Mouse (Mus musculus) urinary bladder, postnatal 25 days (tissue): Measurements from ENCODE around the gene Ppfia3.
A peak's percentile ranks its signal among the peaks of the same experiment; 100 is the strongest.
"Not testable (repeated sequence)": the region's sequence is repeated elsewhere in the genome, so short reads cannot be mapped to it uniquely, and the experiment has no call there.

Source experiments
- DNase-seq: peaks from one replicate; pipeline ENCODE4 v3.0.0; 2022; ENCODE audit warnings: low spot score

The Ppfia3 gene

GRCm38 (mm10) chr7:45366652-45367019, at the start of gene Ppfia3:
TSS of gene Ppfia3 (minus strand) at chr7:45367019.
- DNase-seq = no peak

DNA sequence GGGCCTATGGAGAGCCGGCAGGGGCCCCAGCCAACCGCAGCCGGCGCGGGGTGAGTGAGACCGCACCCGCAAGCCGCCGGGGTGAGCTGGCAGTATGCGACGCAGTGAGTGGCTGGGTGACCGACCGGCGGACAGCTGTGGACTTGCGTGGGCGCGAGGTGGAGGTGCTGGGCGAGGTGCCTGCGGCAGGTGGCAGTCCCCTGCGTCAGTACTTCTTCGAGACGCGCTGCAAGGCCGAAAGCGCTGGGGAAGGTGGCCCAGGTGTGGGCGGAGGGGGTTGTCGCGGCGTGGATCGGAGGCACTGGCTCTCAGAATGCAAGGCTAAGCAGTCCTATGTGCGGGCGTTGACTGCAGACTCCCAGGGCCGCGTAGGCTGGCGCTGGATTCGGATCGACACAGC, 48.8 kb upstream of the Ppfia3 start:
- DNase-seq = no peak

GRCm38 (mm10) chr7:45414740-45415224, 48.0 kb upstream of the Ppfia3 start:
- DNase-seq = no peak

DNA sequence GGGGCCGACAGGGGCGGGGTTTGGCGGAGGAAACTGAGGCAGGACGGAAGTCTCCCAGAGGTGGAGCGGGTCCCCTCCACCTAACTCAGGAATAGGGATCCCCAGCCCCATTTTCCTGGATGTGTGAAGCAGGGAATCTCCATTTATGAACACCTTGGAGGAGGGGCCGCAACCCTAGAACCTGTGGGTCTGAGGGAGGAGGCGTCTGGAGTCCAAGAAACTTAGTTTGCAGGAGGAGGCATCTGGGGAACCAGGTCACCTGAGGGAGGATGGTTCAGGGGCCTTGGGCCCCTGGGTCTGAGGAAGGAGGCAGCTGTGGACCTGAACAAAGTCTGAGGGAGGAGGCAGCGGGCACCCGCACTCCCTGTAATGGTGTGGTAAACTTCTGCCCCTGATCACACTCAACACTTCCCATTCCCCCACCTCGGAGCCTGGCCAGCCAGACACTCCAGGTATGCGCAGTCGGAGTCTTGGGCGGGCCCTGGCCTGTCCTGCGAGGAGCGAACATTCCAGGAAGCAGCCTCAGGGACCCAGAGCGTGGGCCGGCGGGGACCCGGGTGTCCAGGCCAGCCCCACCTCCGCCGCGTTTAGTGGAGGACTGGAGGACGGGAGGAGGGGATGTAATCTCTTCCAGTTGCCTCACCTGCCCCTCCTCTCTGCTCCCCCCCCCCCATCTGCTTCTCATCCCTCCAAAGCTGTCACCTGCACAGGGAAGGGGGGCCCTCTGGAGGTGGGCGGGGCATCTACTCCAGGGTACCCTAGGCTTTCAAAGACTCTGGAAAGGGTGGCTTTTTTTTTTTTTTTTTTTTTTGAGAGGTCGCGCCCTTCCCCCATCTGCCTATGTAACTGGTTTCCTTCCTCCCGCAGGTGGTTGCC, 47.3 kb upstream of the Ppfia3 start:
- DNase-seq = peak; percentile 57

GRCm38 (mm10) chr7:45413113-45413863, 46.5 kb upstream of the Ppfia3 start, which contains the start of gene Ntf5:
TSS of gene Ntf5 (plus strand) at chr7:45413695.
- DNase-seq = peak; percentile 46

DNA sequence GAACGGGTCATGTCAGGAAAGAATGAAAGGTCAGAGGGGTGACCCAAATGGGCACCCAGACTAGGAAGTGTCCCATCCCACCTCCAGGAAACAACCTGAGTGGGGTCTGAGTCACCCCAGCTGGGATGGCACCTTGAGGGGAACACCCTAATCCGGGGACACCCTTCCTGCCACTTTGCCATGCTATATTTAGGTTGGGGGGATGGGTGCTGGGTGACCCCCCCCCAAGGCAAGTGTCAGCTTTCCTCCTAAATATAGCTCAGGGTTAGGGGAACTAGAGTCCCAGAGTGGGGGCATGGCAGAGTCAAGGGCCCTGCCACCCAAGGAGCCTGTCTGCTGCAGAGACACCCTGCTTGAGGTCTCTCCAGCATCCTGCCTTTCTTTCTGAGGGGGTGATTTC, 45.6 kb upstream of the Ppfia3 start:
- no peak for DNase-seq

DNA sequence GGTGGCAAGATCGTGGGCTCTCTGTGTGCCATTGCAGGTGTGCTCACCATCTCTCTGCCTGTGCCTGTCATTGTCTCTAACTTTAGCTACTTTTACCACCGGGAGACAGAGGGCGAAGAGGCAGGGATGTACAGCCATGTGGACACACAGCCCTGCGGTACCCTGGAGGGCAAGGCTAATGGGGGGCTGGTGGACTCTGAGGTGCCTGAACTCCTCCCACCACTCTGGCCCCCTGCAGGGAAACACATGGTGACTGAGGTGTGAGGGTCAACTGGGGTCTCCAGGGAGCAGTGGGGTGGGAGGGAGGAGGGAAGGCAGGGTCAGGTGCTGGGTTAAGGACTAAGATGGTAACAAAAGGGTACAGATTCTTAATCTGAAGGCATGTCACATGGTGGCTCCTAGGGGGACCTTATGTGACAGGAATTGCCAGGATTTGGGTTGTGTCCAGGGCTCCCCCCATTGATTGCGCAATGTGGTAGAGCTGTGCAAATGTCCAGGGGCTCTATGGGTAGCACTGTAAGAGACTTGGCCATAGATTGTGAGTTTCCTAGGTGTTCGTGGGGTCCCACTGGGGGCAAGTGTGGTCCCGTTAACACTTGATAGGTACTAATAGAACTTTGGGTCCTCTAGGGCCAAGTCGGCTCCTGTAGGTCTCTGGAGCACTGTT, 42.8 kb upstream of the Ppfia3 start:
- no peak for DNase-seq

GRCm38 (mm10) chr7:45408949-45409348, 42.1 kb upstream of the Ppfia3 start:
- DNase-seq = no peak

GRCm38 (mm10) chr7:45408351-45408750, 41.5 kb upstream of the Ppfia3 start:
- no peak for DNase-seq

DNA sequence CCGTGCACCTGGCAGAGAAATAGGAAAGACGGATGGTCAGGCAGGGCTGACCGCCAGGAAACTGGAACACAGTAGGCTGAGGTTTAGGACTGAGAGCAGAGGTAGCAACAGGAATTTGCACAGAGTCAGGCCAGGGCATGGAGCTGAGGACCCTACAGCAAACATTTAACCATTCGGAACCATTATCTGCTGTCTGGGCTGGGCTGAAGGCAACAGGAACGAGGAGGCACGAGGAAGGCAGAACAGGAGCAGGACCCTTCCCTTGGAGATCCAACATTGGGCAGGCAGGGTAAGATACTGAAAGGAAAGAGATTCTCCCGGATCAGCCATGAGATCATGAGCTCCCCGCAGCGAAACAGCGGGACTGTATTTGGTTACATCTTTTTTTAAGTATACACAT, 41.0 kb upstream of the Ppfia3 start:
- DNase-seq = no peak

DNA sequence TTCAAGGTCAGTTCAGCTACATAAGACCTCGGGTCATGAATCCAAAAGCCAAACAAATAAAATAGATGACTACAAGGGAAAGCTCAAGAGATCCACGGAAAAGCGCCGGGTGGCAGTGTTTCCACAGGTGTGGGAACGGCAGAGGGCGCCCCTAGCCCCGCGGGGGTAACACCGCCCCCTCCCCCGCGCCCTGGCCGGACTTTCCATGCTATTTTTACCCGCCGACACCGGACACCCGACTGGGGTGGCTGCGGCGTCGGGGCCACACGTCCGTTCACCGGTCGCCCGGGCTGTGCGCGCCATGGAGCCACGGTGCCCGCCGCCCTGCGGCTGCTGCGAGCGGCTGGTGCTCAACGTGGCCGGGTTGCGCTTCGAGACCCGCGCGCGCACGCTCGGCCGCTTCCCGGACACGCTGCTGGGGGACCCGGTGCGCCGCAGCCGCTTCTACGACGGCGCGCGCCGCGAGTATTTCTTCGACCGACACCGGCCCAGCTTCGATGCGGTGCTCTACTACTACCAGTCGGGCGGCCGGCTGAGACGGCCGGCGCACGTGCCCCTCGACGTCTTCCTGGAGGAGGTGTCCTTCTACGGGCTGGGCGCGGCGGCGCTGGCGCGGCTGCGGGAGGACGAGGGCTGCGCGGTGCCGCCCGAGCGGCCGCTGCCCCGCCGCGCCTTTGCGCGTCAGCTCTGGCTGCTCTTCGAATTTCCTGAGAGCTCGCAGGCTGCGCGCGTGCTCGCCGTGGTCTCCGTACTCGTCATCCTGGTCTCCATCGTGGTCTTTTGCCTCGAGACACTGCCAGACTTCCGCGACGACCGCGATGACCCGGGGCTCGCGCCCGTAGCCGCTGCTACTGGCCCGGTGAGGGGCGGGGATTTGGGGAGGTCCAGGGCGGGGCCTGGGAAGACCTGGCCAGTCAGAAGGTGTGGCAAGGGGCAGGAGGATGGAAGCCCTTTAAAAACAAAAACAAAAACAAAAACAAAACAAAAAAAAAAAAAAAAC, 39.6 kb upstream of the Ppfia3 start:
- DNase-seq = no peak

GRCm38 (mm10) chr7:45405091-45406075, 38.6 kb upstream of the Ppfia3 start, which contains the start of gene Kcna7:
TSS of gene Kcna7 (plus strand) at chr7:45405653.
- peak; percentile 77 for DNase-seq

- peak; percentile 63 for DNase-seq
Observed at GRCm38 (mm10) chr7:45403532-45404261, 36.9 kb upstream of the Ppfia3 start.

DNA sequence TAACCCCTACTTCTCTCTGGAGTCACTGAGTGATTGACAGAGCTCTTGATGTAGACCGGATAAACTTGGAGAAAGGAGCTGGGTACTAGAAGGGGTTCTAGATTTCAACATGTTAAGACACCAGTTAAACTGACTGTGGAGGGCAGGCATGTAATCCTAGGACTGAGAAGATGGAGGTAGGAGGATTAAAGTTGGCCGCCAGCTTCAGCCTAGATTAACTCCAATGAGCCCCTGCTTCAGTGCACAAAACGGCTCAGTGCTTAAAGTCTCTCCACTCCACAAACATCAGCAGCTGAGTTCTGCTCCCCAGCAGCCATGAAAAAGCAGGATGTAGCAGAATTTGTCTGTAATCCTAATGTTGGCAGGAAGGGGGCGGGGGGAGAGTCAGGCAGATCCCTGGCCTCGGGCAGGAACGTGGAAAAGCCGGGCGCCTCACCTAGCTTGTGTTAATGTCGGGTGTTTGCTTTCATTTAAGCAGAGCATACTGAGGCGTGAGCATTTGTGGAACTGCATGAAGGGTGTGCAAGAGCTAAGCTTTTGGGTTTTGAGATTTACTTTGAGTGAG, 34.8 kb upstream of the Ppfia3 start:
- DNase-seq = no peak

GRCm38 (mm10) chr7:45396787-45397186, 30.0 kb upstream of the Ppfia3 start:
- DNase-seq = no peak

- DNase-seq = not testable (repeated sequence)
Observed at GRCm38 (mm10) chr7:45396337-45396775, 29.5 kb upstream of the Ppfia3 start.

DNA sequence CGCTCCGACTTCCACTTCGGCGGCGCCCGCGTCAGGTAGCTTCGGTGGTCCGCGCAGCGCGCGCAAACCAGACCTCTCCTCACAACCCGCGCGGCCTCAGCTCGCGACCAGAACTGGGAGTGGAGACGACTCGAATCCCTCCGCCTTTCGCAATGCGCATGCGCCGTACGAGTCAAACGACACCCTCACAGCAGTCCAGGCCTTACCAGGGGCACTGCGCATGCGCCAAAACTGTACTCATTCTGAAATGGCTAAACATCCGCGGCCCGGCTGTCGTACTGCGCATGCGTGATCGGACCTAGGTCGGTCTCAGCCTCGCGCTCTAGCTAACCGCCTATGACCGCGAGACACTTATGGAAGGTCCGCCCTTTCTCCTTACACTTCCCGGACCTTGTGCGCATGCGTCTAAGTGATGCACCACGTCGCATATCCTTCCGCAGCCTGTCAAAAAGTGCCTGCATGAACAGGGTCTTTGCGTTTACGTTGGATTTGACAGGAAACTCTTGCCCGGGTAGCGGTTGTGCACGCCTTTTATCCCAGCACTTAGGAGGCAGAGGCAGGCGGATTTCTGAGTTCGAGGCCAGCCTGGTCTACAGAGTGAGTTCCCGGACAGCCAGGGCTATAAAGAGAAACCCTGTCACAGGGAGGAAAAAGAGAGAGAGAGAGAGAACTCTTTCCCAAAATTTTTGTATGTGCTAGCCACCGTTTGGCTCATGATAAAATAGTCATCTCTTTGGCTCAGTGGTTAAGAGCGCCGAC, 28.9 kb upstream of the Ppfia3 start, which contains the start of gene Snrnp70:
Gene Snrnp70 (minus strand): TSS at position 165 of the 759 bp plus-strand sequence.
- peak; percentile 100 for DNase-seq

- no peak for DNase-seq
Observed at GRCm38 (mm10) chr7:45395129-45395541, 28.3 kb upstream of the Ppfia3 start.
